Mouse (Mus musculus): Measurements from ENCODE around the gene Nt5c1a. TPM values are rescaled to one million over a fixed set of nuclear protein-coding genes. Genes with fewer than 3 reads are reported as not detected.
A peak's percentile ranks its signal among the peaks of the same experiment; 100 is the strongest.

The Nt5c1a gene
- total RNA-seq, 1 experiment from 2014 or later: not detected

DNA sequence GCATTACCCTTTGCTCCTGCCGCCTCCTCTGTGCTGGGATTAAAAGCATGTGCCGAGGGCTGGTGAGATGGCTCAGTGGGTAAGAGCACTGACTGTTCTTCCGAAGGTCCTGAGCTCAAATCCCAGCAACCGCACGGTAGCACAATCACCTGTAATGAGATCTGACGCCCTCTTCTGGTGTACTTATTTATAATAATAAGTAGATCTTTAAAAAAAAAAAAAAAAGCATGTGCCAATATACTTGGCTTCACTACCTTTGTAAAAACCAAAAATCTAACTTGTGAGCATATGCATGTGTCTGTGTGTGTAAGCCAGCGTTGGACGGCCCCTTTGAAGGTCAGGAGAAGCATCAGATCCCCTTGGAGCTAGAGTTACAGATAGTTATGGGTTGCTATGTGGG, 9.7 kb downstream of the Nt5c1a start:
- ATAC-seq (replicated peaks; ENCODE audit: low read depth, poor library complexity, severe bottlenecking): no peak

DNA sequence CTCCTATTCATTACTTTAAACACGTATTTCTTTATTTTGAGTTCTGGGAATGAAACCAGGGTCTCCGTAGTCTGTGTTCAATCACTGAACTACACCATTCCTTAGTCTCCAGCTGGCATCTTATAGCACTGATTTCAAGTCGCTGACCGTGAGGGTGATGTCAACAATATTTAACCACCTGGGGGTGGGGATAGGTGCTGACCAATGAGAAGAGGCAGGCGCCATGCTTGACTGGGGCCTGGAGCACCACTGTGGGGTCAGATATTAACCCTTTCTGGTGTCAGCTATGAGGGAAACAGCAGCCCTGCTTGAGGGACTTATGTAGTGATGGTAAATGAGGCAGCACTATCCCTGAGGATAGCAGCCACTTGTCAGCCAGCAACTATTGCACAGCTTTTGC, 10.1 kb downstream of the Nt5c1a start:
- no peak for ATAC-seq (replicated peaks; ENCODE audit: low read depth, poor library complexity, severe bottlenecking)

DNA sequence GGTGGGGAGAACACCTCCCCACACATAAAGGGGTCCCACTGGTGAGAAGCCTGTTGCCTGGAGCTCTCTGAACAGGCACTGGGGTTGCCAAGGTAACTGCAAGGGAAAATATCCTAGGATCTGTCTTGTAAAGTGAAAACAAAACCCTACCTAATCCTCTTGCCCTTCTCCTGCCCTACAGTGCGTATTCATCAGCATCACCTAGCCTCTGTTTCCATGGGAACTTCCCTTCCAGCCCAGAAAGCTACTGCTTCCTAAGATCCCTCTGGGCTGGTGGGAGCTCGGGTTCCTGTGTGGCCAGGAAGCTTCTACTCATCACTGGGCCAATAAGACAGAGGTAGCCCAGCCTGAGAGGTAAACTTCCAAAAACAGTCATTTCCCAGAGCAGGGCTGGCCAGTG, 11.0 kb downstream of the Nt5c1a start:
- ATAC-seq (replicated peaks; ENCODE audit: low read depth, poor library complexity, severe bottlenecking): no peak

DNA sequence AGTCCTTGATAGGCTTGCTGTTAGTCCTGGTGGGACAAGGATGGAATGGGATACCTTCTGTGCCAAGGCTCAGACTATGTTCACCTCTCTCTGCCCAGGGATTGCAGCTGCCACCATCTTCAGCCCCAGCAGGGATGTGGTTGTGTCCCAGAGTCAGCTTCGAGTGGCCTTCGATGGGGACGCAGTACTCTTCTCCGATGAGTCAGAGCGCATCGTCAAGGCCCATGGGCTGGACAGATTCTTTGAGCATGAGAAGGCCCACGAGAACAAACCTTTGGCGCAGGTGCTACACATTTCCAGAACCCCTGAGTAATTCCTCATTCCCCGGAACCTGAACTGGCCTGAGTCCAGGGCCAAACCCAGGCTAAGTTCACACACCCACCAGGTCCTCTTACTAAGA, 12.7 kb downstream of the Nt5c1a start:
- ATAC-seq (replicated peaks; ENCODE audit: low read depth, poor library complexity, severe bottlenecking): no peak

DNA sequence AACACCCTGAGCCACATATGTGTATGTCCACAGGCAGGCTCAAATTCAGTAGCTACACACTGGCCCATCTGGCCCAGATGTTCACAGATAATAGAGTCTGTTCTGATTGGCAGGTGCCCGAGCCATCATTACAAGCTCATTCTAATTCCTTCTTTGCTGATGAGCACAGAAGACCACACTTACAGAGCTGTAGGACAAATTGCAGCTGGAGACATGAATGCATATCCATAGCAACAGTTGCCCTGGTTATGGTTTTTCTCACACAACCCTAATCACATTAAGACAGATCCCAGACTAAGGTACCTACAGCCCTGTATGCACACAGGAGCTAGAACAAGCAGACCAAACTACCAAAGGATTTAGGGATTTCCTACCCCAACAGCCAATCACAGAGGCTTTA, 14.1 kb downstream of the Nt5c1a start:
- ATAC-seq (replicated peaks; ENCODE audit: low read depth, poor library complexity, severe bottlenecking): no peak

DNA sequence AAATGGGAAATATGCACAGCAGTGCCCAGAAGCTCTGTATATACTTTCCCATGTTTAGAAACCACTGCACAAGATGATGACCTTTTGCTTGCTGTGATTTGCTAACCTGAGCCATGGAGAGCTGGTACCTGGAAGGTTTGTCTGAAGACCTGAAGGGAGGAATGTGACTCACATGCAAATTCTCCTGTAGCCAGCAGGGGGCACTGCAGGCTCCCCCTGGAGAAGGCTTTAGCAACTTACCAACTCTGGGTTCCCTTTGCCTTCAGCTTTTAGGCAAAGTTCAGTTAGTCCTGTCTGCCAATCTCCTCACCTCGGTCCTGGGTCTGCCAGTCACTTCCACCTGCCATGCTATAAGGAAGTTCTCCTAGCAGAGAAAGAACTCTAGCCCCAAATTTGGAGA, 15.5 kb downstream of the Nt5c1a start:
- peak; percentile 63 for ATAC-seq (replicated peaks; ENCODE audit: low read depth, poor library complexity, severe bottlenecking)

DNA sequence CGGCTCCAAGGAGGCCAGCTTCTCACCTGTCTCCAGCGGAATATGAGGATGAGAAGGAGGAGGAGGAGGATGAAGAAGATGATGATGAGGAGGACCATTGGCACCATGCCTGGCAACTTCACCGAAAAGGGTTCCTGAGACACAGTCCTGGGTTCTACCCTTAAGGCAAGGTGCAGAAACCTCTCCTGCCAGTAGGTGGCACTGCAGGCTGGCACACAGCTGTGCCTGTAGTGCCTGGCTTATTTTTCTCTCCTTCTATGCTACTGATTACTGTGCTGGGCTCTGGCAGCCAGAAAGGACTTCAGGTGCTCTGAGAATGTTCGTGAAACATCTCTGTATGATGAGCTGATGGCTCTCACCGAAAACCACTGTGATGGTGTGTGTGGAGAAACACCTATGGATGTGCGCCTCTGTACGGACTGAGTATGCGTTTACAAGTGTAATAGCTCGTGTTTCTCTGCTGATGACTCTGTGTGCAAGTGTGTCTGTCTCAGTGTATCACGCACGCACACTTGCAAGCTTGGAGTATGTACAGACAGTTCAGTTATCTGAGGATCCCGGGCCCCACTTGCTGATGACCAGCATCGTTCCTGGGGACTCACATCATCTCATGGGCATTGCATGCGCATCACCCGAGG, 18.5 kb downstream of the Nt5c1a start:
- ATAC-seq (replicated peaks; ENCODE audit: low read depth, poor library complexity, severe bottlenecking): peak; percentile 89

DNA sequence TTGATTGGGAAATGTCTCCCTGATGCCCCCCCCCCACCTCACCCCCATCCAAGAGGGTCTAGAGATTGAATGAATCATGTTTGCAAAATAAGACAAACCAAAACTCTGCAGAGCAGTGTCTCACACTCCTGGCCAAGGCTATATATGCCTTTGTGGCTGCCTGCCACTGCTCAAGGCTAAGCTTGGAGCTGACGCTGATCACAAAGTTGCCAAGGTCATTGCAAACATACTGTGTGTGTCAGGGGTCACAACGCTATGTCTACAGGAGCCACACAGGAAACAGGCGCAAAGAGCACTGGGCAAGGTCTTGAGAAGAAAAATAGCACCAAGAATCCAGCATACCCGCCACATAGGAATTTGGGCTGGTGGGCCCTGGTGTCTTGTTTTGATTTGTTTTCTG, 19.3 kb downstream of the Nt5c1a start:
- no peak for ATAC-seq (replicated peaks; ENCODE audit: low read depth, poor library complexity, severe bottlenecking)

DNA sequence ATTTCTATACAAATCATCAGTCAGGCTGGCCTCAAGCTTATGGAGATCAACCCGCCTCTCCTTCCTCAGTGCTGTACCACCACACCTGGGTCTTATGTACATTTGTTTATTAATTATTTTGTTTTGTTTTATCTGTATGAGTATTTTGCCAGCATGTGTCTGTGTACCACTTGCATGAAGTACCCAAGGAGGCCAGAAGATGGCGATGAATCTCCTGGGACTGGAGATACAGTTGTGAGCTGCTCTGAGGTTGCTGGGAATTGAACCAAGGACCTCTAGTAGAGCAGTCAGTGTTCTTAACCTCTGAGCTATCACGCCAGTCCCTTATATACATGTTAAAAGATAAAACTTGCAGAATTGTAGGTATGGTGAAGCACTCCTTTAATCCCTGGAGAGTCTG, 22.0 kb downstream of the Nt5c1a start:
- peak; percentile 62 for ATAC-seq (replicated peaks; ENCODE audit: low read depth, poor library complexity, severe bottlenecking)

DNA sequence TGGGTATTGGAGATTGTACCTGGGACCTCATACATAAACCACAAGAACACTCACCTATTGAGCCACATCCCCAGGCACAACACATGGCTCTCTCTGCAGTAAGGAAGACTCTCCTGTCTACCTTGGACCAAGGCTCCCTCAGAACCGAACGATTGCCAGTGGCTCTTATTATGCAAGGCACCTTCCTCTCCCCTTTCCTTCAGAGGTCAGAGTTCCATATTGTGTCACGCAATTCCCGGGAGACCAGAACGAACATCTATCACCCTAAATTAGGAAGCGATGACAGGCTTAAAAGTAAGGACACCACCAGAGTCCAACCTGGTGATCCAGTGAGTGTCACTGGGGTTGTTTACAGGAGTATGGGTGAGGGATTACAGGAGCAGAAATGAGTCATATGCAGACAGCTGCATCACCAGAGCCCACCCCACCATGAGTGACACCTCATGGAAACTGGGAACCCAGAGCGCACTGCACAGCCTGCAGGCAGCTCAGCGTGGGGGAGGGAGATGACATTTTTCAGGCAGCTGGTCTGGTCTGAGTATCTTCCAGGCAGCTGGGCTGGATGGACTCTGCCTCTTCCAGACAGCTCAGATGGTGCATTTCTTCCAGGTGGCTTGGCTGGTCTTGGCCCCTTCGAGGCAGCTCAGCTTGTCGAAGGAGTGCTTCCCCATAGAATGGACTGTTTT, 24.6 kb downstream of the Nt5c1a start:
- ATAC-seq (replicated peaks; ENCODE audit: low read depth, poor library complexity, severe bottlenecking): no peak

DNA sequence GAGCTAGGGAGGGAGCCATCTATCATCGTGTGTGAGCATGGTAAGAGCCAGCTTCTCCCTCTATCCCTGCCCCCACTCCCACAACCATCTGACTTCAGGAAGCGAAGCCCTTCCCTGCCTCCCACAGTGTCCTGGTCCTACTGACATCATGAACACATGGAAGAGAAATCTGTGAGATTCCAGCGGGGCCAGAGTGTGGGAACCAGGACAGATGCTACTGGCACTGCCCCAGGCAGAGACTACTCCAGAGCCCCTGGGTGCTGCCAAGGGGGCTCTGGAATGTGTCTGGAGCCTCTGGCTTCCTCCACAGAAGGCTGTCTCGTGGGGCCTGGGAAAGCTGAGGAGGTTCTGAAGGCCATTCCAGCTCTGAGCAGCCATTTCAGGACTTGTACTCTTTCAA, 26.4 kb downstream of the Nt5c1a start:
- no peak for ATAC-seq (replicated peaks; ENCODE audit: low read depth, poor library complexity, severe bottlenecking)

DNA sequence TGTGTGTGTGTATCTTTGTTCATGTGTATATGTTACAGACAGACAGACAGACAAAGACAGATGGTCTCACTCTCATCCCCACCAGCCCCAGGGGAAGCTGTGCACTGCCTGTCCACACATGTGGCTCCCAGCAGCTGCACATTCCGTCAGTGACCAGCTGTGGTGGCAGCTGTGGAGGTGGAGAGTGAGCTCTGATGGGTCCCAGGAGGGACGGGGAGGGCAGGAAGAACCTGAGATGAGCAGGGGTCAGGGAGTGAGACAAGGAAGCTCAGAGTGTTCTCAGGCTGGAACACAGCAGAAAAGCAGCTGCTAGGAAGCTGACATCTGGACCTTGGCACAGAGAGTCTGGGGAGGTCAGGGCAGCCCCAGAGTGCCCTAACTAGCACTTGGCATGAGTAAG, 27.0 kb downstream of the Nt5c1a start:
- no peak for ATAC-seq (replicated peaks; ENCODE audit: low read depth, poor library complexity, severe bottlenecking)

DNA sequence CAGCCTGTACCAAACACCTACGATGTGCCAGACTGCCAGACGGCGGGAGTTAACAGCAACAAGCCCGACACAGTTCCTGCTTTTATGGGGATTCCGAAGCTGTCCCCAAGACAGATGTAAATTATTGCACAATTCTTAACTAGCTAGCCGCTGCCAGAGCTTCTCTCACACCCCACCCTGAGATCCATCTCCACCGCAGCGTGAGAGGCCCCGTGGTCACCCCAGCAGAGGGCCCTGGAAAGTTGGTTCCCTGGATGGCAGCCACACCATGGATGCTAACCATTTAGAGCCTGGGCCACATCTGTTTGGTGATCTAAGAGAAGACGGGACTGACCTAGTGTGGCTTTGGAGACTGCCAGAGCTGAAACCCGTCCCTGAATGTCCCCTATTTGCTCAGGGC, 27.9 kb downstream of the Nt5c1a start:
- ATAC-seq (replicated peaks; ENCODE audit: low read depth, poor library complexity, severe bottlenecking): no peak

DNA sequence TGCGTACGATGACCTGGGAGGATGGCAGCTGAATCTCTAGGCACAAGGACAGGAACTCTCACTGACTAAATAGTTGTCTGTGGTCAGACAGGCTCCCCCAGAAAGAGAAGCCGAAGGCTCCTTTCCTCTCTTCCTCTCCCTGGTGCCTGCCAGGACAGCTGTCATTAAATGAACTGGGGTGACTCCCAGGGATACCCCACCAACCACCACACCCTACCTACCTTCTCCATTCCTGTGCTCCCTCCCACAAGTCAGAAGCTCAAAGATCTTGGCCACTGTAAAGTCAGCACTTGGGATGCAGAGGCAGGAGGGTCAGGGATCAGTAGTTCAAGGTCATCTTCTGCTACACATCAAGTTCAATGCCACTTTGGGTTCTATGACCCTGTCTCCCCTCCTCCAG, 31.5 kb downstream of the Nt5c1a start:
- ATAC-seq (replicated peaks; ENCODE audit: low read depth, poor library complexity, severe bottlenecking): 0 out of 2 replicates have a peak, but pooled peaks have one; percentile 8

DNA sequence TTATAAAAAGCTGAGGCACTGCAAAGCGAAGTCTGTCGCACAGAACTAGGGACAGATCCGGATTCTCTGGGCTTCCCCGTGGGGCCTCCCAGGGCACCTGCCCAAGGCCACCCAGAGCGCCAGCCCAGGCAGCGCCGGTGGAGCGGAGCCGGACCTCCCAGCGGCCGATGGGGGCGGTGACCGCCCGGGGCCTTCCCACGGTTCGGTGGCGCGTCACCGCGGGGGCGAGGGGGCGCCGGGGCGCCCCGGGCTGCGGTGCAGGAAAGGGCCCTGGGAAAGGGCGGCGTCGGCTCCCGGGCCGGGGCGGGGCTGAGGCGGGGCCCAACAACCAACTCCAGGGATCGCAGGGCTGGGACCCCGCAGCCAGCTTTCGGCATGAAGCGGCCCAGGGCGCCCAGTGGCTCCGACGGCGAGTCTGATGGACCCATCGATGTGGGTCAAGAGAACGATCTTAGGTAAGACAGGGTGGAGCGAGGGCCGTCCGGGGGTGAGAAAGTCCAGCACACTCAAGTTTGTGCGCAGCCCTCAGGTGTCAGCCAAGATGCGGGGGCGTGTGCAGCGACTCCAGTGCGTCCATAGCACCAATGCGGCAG, 32.3 kb downstream of the Nt5c1a start, which contains the start of gene Heyl:
Gene Heyl (plus strand): TSS at position 65 of the 593 bp plus-strand sequence.
- peak; percentile 31; the same call in 1 of the 2 replicates for ATAC-seq (replicated peaks; ENCODE audit: low read depth, poor library complexity, severe bottlenecking)

DNA sequence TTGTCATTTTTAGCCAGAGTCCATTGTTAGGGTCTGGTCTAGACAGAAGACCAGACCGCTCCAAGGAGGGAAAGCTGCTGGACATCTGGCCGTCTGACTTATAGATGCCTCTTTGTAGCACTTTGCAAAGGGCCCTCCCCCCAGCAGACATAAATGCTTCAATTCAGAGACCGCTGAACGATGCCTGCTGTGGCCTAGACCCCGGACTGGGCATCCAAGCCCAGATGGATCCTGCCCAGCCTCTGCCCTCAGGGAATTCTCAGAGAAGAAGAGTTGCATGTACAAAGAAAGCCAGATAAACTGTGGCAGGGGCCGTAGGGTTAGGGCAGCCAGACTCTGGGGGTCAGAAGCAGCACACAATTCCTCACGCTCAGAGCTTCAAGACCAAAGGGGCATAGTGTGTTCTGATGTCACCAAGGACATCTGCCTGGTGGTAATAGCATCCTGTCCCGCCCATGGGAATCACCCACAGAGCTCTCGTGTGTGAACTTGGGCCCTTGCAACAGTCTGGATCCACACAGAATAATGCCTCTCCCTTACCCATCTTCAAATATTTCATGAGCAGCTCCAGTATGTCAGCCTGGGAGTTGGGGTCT, 34.6 kb downstream of the Nt5c1a start:
- no peak for ATAC-seq (replicated peaks; ENCODE audit: low read depth, poor library complexity, severe bottlenecking)

DNA sequence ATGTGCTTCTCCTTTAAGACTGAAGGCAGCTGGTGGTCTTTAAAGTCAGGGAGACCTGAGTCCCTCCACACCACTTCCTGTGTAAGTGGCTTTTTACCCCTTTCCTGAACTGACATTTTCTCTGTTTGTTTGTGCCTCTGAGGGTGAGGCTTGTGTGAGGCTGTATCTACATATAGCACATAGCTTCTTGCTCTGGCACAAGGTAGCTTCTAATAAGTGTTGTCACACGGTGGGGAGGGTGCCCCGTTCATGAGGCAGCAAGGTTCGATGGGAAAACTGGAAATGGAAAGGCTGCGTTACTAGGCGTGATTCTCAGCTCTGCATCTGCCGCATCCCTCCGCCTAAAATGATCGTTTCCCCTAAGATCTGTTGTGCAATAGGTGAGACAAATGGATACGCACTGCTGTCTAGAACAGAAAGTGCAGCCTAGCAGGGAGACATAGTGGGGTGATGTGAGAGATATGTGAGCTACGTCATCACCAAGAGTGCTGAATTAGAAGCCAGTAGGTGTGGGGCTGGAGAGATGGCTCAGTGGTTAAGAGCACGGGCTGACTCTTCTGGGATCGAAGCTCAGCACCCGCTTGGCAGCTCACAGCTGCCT, 35.2 kb downstream of the Nt5c1a start:
- no peak for ATAC-seq (replicated peaks; ENCODE audit: low read depth, poor library complexity, severe bottlenecking)

DNA sequence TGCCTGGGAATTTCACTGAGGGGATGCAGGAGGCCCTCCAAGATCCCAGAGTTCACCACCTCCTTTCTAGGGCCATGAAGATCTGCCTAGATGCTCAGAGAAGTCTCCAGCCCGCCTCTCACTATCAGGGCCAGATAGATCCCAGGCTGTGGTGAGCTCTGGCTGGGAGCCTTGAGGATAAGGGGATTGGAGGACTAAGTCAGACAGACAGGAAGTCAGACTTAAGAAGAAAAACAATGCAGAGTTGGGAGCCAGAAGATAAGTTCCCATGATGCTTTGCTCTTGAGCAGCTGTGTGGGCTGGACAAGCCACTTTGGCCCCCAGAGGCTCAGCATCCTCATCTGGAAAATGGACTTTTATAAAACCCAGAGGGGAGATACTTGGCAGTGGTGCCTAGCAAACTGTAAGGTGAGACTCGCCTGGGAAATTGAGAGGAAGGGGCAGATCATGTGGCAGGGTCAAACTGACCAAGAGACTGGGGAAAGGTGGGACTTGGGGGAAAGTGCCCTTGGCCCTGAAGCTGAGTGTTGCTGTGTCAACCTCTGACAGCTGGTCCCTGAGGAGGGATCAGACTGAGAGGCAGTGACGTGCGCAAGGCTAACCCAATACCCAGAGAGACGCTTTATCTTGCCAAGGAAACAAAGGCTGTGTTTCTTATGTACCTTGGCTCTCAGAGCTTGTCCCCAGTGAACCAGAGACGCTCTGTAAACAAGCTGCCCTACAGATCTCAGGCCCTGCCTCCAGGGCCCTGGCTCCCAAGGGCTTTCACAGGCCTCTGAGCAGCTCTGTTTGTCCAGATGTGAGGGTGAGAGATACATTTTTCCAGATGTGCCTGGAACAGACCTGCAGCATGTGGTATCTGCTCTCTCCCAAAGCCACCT, 36.3 kb downstream of the Nt5c1a start:
- ATAC-seq (replicated peaks; ENCODE audit: low read depth, poor library complexity, severe bottlenecking): no peak

DNA sequence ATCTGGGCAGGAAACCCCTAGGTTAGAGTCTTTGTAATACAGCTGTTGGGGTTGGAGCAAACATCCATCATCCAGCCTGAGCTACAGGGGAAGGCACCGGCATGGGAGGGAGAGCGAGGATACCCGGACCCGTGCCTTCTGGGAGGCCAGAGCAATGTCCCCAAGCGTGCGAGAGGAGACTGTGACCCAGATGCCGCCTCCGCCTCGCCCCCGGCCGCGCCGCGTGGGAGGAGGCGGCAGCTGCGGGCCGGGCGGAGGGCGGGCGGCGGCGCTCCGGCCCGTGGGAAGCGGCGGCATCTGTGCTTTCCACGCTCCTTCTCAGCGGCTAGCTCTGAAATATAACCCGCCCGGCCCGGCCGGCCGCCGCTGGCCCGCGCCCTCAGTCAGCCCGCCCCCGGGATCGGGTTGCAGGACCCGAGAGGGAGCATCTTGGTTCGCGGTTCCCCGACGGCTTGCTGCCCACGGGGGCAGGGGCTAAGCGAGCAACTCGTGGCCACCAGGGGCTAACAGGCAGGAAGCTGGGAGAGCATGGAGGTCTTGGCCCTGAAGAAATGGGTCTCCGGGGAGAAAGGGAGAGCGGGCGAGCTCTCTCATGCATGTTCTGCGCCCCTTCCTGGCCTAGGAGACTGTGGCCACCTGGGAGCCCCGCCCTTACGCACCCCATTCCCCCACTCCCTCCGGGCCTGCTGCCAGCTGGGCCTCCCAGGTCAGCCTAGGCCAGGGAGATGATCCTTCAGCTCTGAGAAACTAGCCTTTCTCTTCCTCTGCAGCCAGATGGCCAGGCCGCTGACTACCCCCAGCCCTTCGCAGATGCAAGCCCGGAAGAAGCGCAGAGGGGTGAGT, 38.3 kb downstream of the Nt5c1a start:
- no peak; the same call in 1 of the 2 replicates for ATAC-seq (replicated peaks; ENCODE audit: low read depth, poor library complexity, severe bottlenecking)

Data from common myeloid progenitor, adult 5-6 weeks (primary cell).